Mouse (Mus musculus): Measurements from ENCODE around the gene Rhpn2. TPM values are rescaled to one million over a fixed set of nuclear protein-coding genes. Genes with fewer than 3 reads are reported as not detected.

Rhpn2 gene
- polyA plus RNA-seq, 1 experiment from 2014 or later = 5.2 TPM

GRCm38 (mm10) chr7:35415801-35416653, 82.1 kb downstream of the Rhpn2 start:
- Histone ChIP-seq H3K27me3 (replicated peaks; ENCODE audit: low read depth, poor library complexity, severe bottlenecking) (no peaks in the 10 kb centered on the region), H3K4me1 (peaks cover 4% of the 10 kb centered on the region), H3K36me3 (replicated peaks) (peaks cover 95% of the 10 kb centered on the region), H3K27ac (replicated peaks) (no peak overlapping the region), H3K9me3 (no peaks in the 10 kb centered on the region), H3K4me3 (no peak overlapping the region)
- DNase-seq (ENCODE audit: low spot score) = no peak
- 86% methylated on average over 9 of the region's 9 CpGs for WGBS

GRCm38 (mm10) chr7:35416654-35416948, 82.6 kb downstream of the Rhpn2 start:
- Histone ChIP-seq H3K36me3 (replicated peaks) (peaks cover 95% of the 10 kb centered on the region), H3K27ac (replicated peaks) (no peak overlapping the region), H3K4me3 (no peak overlapping the region), H3K9me3 (no peaks in the 10 kb centered on the region), H3K27me3 (replicated peaks; ENCODE audit: low read depth, poor library complexity, severe bottlenecking) (no peaks in the 10 kb centered on the region), H3K4me1 (peaks cover 4% of the 10 kb centered on the region)
- DNase-seq (ENCODE audit: low spot score) = no peak
- WGBS = 91% methylated on average over 5 of the region's 5 CpGs

GRCm38 (mm10) chr7:35423071-35423470, 89.1 kb downstream of the Rhpn2 start:
- peaks cover 93% of the 10 kb centered on the region for H3K36me3 ChIP-seq (replicated peaks)
- WGBS = 91% methylated on average over 10 of the region's 10 CpGs
- no peak overlapping the region for H3K4me3 ChIP-seq
- H3K4me1 ChIP-seq = no peaks in the 10 kb centered on the region
- no peaks in the 10 kb centered on the region for H3K9me3 ChIP-seq
- no peaks in the 10 kb centered on the region for H3K27me3 ChIP-seq (replicated peaks; ENCODE audit: low read depth, poor library complexity, severe bottlenecking)
- H3K27ac ChIP-seq (replicated peaks) = no peak overlapping the region
- no peak for DNase-seq (ENCODE audit: low spot score)

GRCm38 (mm10) chr7:35428146-35428545, 94.2 kb downstream of the Rhpn2 start:
- Histone ChIP-seq H3K27ac (replicated peaks) (no peak overlapping the region), H3K9me3 (no peaks in the 10 kb centered on the region), H3K4me1 (no peaks in the 10 kb centered on the region), H3K4me3 (no peak overlapping the region), H3K36me3 (replicated peaks) (peaks cover 91% of the 10 kb centered on the region), H3K27me3 (replicated peaks; ENCODE audit: low read depth, poor library complexity, severe bottlenecking) (no peaks in the 10 kb centered on the region)
- DNase-seq (ENCODE audit: low spot score) = no peak
- WGBS = 94% methylated on average over 10 of the region's 10 CpGs

GRCm38 (mm10) chr7:35435266-35435665, 101.3 kb downstream of the Rhpn2 start:
- H3K27me3 ChIP-seq (replicated peaks; ENCODE audit: low read depth, poor library complexity, severe bottlenecking) = no peaks in the 10 kb centered on the region
- H3K4me3 ChIP-seq = no peak overlapping the region
- WGBS = 83% methylated on average over 9 of the region's 9 CpGs
- DNase-seq (ENCODE audit: low spot score) = no peak
- H3K4me1 ChIP-seq = no peaks in the 10 kb centered on the region
- no peaks in the 10 kb centered on the region for H3K9me3 ChIP-seq
- peaks cover 95% of the 10 kb centered on the region for H3K36me3 ChIP-seq (replicated peaks)
- no peak overlapping the region for H3K27ac ChIP-seq (replicated peaks)

Other genes starting within 250 kb of the Rhpn2 start
- 0.39 and 0.45 TPM in 2 replicates for gene Cebpa, start 214.9 kb upstream of the Rhpn2 start, polyA plus RNA-seq (2016; fragmentation: Nextera tagmentation; extraction: Ambion mirVana)
- gene Slc7a10, start 147.8 kb upstream of the Rhpn2 start, polyA plus RNA-seq (2016; fragmentation: Nextera tagmentation; extraction: Ambion mirVana) = 0.53 and 0.69 TPM in 2 replicates
- gene Lrp3, start 118.7 kb upstream of the Rhpn2 start, polyA plus RNA-seq (2016; fragmentation: Nextera tagmentation; extraction: Ambion mirVana) = 10.5 and 10.6 TPM in 2 replicates
- gene Gpatch1, start 15.7 kb upstream of the Rhpn2 start, polyA plus RNA-seq (2016; fragmentation: Nextera tagmentation; extraction: Ambion mirVana) = 17.9 and 18.7 TPM in 2 replicates
- 17.6 and 20.5 TPM in 2 replicates for gene Faap24, start 62.7 kb downstream of the Rhpn2 start, polyA plus RNA-seq (2016; fragmentation: Nextera tagmentation; extraction: Ambion mirVana)
- gene Cep89, start 62.9 kb downstream of the Rhpn2 start, polyA plus RNA-seq (2016; fragmentation: Nextera tagmentation; extraction: Ambion mirVana) = 59.0 and 63.3 TPM in 2 replicates
- gene Slc7a9, start 114.6 kb downstream of the Rhpn2 start, polyA plus RNA-seq (2016; fragmentation: Nextera tagmentation; extraction: Ambion mirVana) = 0.17 and 0.29 TPM in 2 replicates
- gene Tdrd12, start 203.6 kb downstream of the Rhpn2 start, polyA plus RNA-seq (2016; fragmentation: Nextera tagmentation; extraction: Ambion mirVana) = 0.58 and 0.71 TPM in 2 replicates
- 42.0 and 42.2 TPM in 2 replicates for gene Nudt19, start 222.1 kb downstream of the Rhpn2 start, polyA plus RNA-seq (2016; fragmentation: Nextera tagmentation; extraction: Ambion mirVana)

All from embryonic facial prominence, embryonic 10.5 days (tissue).